Mouse (Mus musculus) midbrain, postnatal 0 days (tissue): Measurements from ENCODE around the gene Pom121. TPM values are rescaled to one million over a fixed set of nuclear protein-coding genes. Genes with fewer than 3 reads are reported as not detected.

Experiments used
- ATAC-seq: fragments of 200-750 bp; cut with Nextera tagmentation; 2 replicates; pipeline ENCODE4 v1.8.0; 2017; ENCODE audit warnings: moderate number of reproducible peaks, mild to moderate bottlenecking, moderate TSS enrichment, moderate library complexity; ENCODE audit not compliant: low FRiP score
- DNase-seq: peaks from one replicate; pipeline ENCODE4 v3.0.0-alpha.2; 2015; ENCODE audit warnings: low spot score
- H3K27ac ChIP-seq: fragments of 300-500 bp; sonication (generic); 2 replicates; pipeline ENCODE4 v1.5.1; 2014; ENCODE audit warnings: low read depth, mild to moderate bottlenecking, low read length, mixed read lengths
- H3K27me3 ChIP-seq: fragments of 300-500 bp; sonication (generic); 2 replicates; pipeline ENCODE4 v1.6.1; 2014; ENCODE audit warnings: low read length, control low read depth, mixed read lengths; ENCODE audit not compliant: insufficient read depth
- H3K36me3 ChIP-seq: fragments of 300-500 bp; sonication (generic); 2 replicates; pipeline ENCODE4 v1.6.1; 2014; ENCODE audit warnings: low read length, control low read depth, mixed read lengths; ENCODE audit not compliant: insufficient read depth
- H3K4me1 ChIP-seq: fragments of 300-500 bp; sonication (generic); 2 replicates; pipeline ENCODE4 v1.6.1; 2014; ENCODE audit warnings: mild to moderate bottlenecking, control low read depth, antibody characterized with exemption, low read length, mixed read lengths; ENCODE audit not compliant: insufficient read depth
- H3K4me2 ChIP-seq: fragments of 300-500 bp; sonication (generic); 2 replicates; pipeline ENCODE4 v1.6.1; 2014; ENCODE audit warnings: low read depth, mild to moderate bottlenecking, low read length, mixed read lengths; ENCODE audit not compliant: poor library complexity, severe bottlenecking
- H3K4me3 ChIP-seq: fragments of 300-500 bp; sonication (generic); 2 replicates; pipeline ENCODE4 v1.5.1; 2014; ENCODE audit warnings: low read depth, mild to moderate bottlenecking, low read length, moderate library complexity
- H3K9ac ChIP-seq: fragments of 300-500 bp; sonication (generic); replicated peaks from 2 replicates; pipeline ENCODE4 v1.6.1; 2014; ENCODE audit warnings: mild to moderate bottlenecking, low read length, moderate library complexity, mixed read lengths; ENCODE audit not compliant: poor library complexity, severe bottlenecking
- H3K9me3 ChIP-seq: fragments of 300-500 bp; sonication (generic); 2 replicates; pipeline ENCODE4 v1.6.1; 2016; ENCODE audit warnings: low read length, control low read depth
- CTCF ChIP-seq: IDR thresholded peaks from 2 replicates; pipeline ENCODE4 v1.5.1; 2016; ENCODE audit warnings: antibody characterized with exemption, mild to moderate bottlenecking
- whole genome bisulfite sequencing: fragments of 180-500 bp; shearing (Covaris S2); extraction: QIAGEN DNeasy Blood & Tissue Kit; methylation state at CpG from one replicate; pipeline ENCODE4 v1.1.7; 2014; 5-methylcytosine and 5-hydroxymethylcytosine counted together
- polyA plus RNA-seq: library from polyadenylated mRNA; unstranded; fragments of >200 nt; fragmentation: Nextera tagmentation; extraction: Ambion mirVana; gene quantifications from 2 replicates; pipeline ENCODE4 v1.2.1, GENCODE M21; 2015
- total RNA-seq: library from RNA; depleted of rRNA; stranded (reverse); fragments of >200 nt; gene quantifications from 2 replicates; pipeline ENCODE4 v1.2.3, GENCODE M21; 2014

Gene Pom121
- total and polyA plus RNA-seq, 2 experiments from 2014 or later, result 8.5 to 12.8 TPM

DNA sequence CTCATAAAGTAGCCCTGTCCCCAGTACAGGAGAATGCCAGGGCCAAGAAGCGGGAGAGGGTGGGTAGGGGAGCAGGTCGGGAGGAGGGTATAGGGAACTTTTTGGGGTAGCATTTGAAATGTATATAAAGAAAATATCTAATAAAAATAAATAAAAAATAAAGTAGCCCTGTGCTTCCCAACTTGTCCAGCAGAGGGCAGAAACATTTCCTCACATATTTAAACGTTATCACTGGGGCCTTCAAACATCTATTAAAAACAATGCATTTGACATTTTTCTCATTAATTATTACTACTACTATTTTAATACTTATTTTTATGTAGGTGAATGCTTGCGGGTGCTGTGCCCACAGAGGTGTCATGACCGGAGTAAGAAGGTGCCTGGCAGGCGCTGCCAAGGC lies 26.5 kb downstream of the Pom121 start:
- DNase-seq, result no peak

DNA sequence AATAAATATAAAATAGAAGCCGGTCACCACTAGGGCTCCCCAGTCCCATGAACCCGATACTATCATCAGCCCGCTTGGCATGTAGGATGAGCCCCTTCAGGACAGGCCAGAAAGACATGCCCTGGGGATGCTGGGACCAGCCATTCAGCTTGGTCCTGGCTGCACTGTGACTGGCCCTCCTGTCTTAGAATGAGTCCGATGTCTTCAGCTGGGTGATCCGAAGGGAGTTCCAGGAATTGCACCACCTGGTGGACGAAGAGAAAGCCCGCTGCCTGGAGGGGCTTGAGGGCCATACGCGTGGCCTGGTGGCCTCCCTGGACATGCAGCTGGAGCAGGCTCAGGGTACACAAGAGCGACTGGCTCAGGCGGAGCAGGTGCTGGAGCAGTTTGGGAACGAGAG lies 30.8 kb downstream of the Pom121 start:
- H3K4me3 ChIP-seq, result no peak overlapping the region
- peak; percentile 70 for TF ChIP-seq CTCF
- 27% methylated on average over 12 of the region's 12 CpGs for WGBS
- no peaks in the 10 kb centered on the region for H3K36me3 ChIP-seq
- H3K9me3 ChIP-seq, result no peaks in the 10 kb centered on the region
- H3K9ac ChIP-seq, result no peak overlapping the region
- DNase-seq, result peak; percentile 53
- no peak overlapping the region for H3K4me2 ChIP-seq
- 0 out of 2 replicates have a peak, but pooled peaks cover 3% of the 10 kb centered on the region for H3K27me3 ChIP-seq
- no peaks in the 10 kb centered on the region for H3K4me1 ChIP-seq
- H3K27ac ChIP-seq, result no peak overlapping the region
- ATAC-seq, result no peak

More for the DNA sequence above, 26.5 kb downstream of the Pom121 start:
- no peaks in the 10 kb centered on the region for H3K9me3 ChIP-seq
- no peak overlapping the region for H3K4me2 ChIP-seq
- no peaks in the 10 kb centered on the region for H3K4me1 ChIP-seq
- no peak overlapping the region for H3K4me3 ChIP-seq
- 0 out of 2 replicates have a peak, but pooled peaks cover 3% of the 10 kb centered on the region for H3K27me3 ChIP-seq
- 56% methylated on average over 6 of the region's 6 CpGs for WGBS
- no peak for ATAC-seq
- no peak overlapping the region for H3K9ac ChIP-seq
- H3K27ac ChIP-seq, result no peak overlapping the region
- H3K36me3 ChIP-seq, result 0 out of 2 replicates have a peak, but pooled peaks cover 7% of the 10 kb centered on the region
- peak; percentile 70 for TF ChIP-seq CTCF

DNA sequence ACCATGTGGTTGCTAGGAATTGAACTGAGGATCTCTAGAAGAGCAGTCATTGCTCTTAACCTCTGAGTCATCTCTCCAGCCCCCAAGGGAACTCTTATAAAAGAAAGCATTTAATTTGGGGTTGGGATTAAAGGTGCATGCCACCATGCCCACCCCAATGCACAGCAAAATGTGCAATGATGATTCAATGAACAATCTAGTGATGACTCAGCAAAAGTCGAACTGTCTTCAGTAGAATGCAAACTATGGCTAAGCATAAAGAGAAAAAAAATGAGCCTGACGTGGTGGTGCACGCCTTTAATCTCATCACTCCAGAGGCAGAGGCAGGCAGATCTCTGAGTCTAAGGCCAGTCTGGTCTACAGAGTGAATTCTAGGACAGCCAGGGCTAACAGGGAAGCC lies 31.8 kb downstream of the Pom121 start:
- no peaks in the 10 kb centered on the region for H3K4me1 ChIP-seq
- no peaks in the 10 kb centered on the region for H3K9me3 ChIP-seq
- H3K4me3 ChIP-seq, result no peak overlapping the region
- DNase-seq (no peak), ATAC-seq (no peak)
- no peak overlapping the region for H3K9ac ChIP-seq
- H3K27me3 ChIP-seq, result 0 out of 2 replicates have a peak, but pooled peaks cover 3% of the 10 kb centered on the region
- H3K4me2 ChIP-seq, result no peak overlapping the region
- WGBS, result 90% methylated on average over 3 of the region's 3 CpGs
- H3K27ac ChIP-seq, result no peak overlapping the region
- TF ChIP-seq CTCF, result no peak
- H3K36me3 ChIP-seq, result no peaks in the 10 kb centered on the region

DNA sequence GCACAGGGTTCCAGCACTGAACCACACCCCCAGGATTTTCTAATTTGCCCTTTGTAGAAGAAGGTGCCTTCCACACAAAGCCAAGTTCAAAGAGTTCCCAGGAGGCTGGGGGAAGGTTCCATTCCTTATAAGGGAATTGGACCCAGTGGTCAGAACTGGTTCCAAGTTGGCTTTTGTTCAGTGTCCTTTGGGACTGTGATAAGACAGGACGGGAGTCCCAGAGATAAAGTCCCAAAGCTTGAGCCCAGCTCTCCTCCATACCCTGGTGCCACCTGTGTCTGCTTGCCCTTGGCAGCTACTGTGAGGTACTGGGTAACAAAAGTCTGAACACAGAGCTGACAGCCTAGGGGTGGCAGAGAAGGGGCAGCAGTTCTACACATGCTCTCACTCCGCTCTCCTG lies 34.6 kb downstream of the Pom121 start:
- no peaks in the 10 kb centered on the region for H3K27me3 ChIP-seq
- 91% methylated on average over 2 of the region's 2 CpGs for WGBS
- H3K4me1 ChIP-seq, result no peaks in the 10 kb centered on the region
- no peaks in the 10 kb centered on the region for H3K36me3 ChIP-seq
- H3K9ac ChIP-seq, result no peak overlapping the region
- ATAC-seq (no peak), DNase-seq (no peak)
- H3K4me3 ChIP-seq, result no peak overlapping the region
- no peak overlapping the region for H3K4me2 ChIP-seq
- no peak overlapping the region for H3K27ac ChIP-seq
- no peaks in the 10 kb centered on the region for H3K9me3 ChIP-seq
- no peak for TF ChIP-seq CTCF

DNA sequence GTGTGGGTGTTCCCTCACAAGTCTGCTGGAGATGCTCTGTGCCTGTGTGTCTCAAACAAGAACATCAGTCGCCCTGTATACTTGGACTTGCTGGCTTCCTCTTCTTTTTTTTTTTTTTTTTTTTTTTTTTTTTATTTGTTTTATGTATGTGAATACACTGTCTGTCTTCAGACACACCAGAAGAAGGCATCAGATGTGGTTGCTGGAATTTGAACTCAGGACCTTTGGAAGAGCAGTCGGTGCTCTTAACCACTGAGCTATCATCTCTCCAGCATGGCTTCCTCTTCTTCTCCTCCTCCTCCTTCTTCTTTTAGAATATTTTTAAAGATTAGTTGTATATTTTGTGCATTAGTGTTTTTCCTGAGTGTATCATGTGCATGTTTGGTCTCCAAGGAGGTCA lies 36.8 kb downstream of the Pom121 start:
- 89% methylated on average over 2 of the region's 2 CpGs for WGBS
- DNase-seq (no peak), ATAC-seq (no peak)
- TF ChIP-seq CTCF, result no peak
- peaks cover 9% of the 10 kb centered on the region; the same call in 1 of the 2 replicates for H3K27me3 ChIP-seq
- no peak overlapping the region for H3K9ac ChIP-seq
- no peaks in the 10 kb centered on the region for H3K9me3 ChIP-seq
- no peak overlapping the region for H3K4me3 ChIP-seq
- no peak overlapping the region for H3K27ac ChIP-seq
- no peak overlapping the region for H3K4me2 ChIP-seq
- no peaks in the 10 kb centered on the region for H3K36me3 ChIP-seq
- no peaks in the 10 kb centered on the region for H3K4me1 ChIP-seq

DNA sequence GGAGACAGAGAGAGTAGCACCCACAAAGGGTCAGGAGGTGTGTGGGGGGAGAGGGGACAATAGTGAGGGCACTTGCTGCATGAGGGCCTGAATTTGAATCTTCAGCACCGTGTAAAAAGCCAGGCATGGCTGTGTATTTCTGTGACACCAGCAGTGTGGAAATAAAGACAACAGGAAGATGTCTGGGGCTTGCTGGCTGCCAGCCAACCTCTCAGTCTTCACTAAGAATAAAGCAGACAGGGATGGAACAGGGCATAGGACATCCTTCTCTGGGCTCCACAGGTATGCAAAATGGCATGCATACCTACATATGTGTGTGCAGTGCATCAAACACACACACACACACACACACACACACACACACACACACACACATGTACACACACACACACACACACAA lies 38.3 kb downstream of the Pom121 start:
- Histone ChIP-seq H3K27ac (no peak overlapping the region), H3K4me2 (no peak overlapping the region), H3K4me3 (no peak overlapping the region), H3K9me3 (no peaks in the 10 kb centered on the region), H3K36me3 (no peaks in the 10 kb centered on the region), H3K27me3 (peaks cover 9% of the 10 kb centered on the region; the same call in 1 of the 2 replicates), H3K9ac (no peak overlapping the region), H3K4me1 (no peaks in the 10 kb centered on the region)
- TF ChIP-seq CTCF, result no peak
- 46% methylated on average over 1 of the region's 1 CpGs for WGBS
- DNase-seq (no peak), ATAC-seq (no peak)
